Mouse (Mus musculus): ENCODE data around the gene Olfr552. TPM values are rescaled to one million over a fixed set of nuclear protein-coding genes. Genes with fewer than 3 reads are reported as not detected.
"Not testable (repeated sequence)": the region's sequence is repeated elsewhere in the genome, so short reads cannot be mapped to it uniquely, and the experiment has no call there.

Gene Olfr552
- polyA plus RNA-seq, 1 experiment: not detected

DNA sequence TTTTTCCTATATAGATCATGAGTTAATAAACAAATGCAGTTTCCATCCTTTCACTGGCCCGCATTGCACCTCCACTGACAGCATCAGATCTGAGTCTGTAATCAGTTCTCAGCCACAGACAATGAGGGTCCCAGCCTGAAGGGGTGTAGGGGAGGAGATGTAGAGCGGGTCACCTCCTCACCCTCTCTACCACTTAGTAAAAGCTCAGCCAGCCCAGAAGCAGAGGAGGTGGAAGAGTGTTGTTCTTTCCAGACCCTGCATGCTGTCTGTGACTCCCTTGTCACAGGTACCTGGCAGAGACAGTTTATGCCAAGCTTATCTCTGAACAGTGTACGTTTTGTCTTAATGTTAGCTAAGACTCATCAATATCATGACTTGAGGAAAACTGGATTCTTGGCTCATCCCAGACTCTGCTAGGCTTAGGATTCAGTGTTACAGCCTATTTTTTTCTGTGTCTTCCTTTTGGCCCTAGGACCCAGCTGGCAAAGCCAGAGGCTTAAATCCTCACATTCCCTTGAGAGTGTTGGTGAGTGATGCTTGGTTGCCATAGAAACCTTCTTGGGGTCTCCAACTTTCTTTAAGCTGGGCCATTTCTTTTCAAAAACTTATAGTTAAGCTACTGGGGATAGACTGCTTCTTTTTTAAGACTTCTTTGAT is 24.3 kb upstream of the Olfr552 start:
- WGBS: 96% methylated on average over 3 of the region's 3 CpGs
- Histone ChIP-seq H3K4me3 (ENCODE audit: control insufficient read depth, insufficient read depth, low read length) (no peak overlapping the region), H3K4me1 (replicated peaks; ENCODE audit: control insufficient read depth, insufficient read depth, low read length) (0 out of 2 replicates have a peak, but pooled peaks cover 2% of the 10 kb centered on the region), H3K36me3 (ENCODE audit: control insufficient read depth, insufficient read depth, low read length) (no peaks in the 10 kb centered on the region), H3K27me3 (ENCODE audit: control insufficient read depth, insufficient read depth, low read length) (no peaks in the 10 kb centered on the region), H3K27ac (ENCODE audit: control insufficient read depth, insufficient read depth, low read length) (no peak overlapping the region)
- no peak for DNase-seq
- TF ChIP-seq CTCF (IDR thresholded peaks at IDR 0.05; ENCODE audit: borderline replicate concordance, control insufficient read depth, extremely low read depth, insufficient read depth, low read length, poor library complexity) (no peak), POLR2A (IDR thresholded peaks at IDR 0.05; ENCODE audit: control insufficient read depth, extremely low read depth, insufficient read depth, low read length, poor library complexity) (no peak)

DNA sequence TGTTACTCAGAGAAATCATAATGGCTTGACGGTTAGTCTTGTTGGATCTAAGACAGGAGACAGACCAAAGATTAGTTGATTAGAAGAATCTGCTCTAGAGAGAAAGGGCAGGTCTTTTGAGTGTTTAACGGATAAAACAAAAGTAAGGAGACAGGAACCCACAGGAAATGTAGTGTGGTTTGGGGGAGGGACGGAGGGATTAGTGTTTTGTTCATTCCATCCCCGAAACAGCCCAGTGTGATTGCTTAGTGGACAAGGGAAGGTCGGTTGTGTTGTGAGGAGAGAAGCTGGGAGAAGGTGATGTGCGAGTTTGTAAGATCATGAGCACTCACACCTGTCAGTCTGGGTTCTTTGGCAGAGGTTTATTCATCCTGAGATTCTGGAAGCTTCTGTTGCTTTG is 21.6 kb upstream of the Olfr552 start:
- WGBS: 6% methylated on average over 6 of the region's 6 CpGs
- Histone ChIP-seq H3K4me1 (replicated peaks; ENCODE audit: control insufficient read depth, insufficient read depth, low read length) (0 out of 2 replicates have a peak, but pooled peaks cover 2% of the 10 kb centered on the region), H3K27me3 (ENCODE audit: control insufficient read depth, insufficient read depth, low read length) (no peaks in the 10 kb centered on the region), H3K27ac (ENCODE audit: control insufficient read depth, insufficient read depth, low read length) (no peak overlapping the region), H3K4me3 (ENCODE audit: control insufficient read depth, insufficient read depth, low read length) (no peak overlapping the region), H3K36me3 (ENCODE audit: control insufficient read depth, insufficient read depth, low read length) (no peaks in the 10 kb centered on the region)
- DNase-seq: no peak
- TF ChIP-seq POLR2A (IDR thresholded peaks at IDR 0.05; ENCODE audit: control insufficient read depth, extremely low read depth, insufficient read depth, low read length, poor library complexity): no peak
- no peak for TF ChIP-seq CTCF (IDR thresholded peaks at IDR 0.05; ENCODE audit: borderline replicate concordance, control insufficient read depth, extremely low read depth, insufficient read depth, low read length, poor library complexity)

DNA sequence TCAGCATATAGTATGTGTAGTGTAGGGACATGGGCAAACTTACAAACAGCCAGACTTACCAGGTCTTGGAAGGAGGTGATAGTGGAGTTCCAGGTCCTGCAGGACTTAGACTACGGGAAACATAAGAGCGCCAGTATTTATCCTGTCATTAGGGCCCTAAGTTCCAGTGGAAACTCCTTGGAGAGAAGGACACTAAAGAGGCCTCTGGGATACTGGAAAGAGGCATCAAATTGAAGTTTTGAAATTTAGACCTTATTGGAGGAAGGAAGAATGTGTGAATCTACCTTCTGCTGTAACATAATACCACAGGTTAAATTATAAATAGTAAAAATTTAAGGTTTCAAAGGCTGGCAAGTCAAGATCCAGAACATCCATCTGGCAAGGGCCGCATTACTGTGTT is 5.8 kb upstream of the Olfr552 start, which contains the start of gene Olfr551:
Olfr551 (minus strand) TSS at position 101 of the 400 bp plus-strand sequence.
- TF ChIP-seq CTCF (IDR thresholded peaks at IDR 0.05; ENCODE audit: borderline replicate concordance, control insufficient read depth, extremely low read depth, insufficient read depth, low read length, poor library complexity) (no peak), POLR2A (IDR thresholded peaks at IDR 0.05; ENCODE audit: control insufficient read depth, extremely low read depth, insufficient read depth, low read length, poor library complexity) (no peak)
- 95% methylated on average over 3 of the region's 3 CpGs for WGBS
- no peak within 1 kb of the TSS for H3K4me3 ChIP-seq (ENCODE audit: control insufficient read depth, insufficient read depth, low read length)
- H3K27me3 ChIP-seq (ENCODE audit: control insufficient read depth, insufficient read depth, low read length): no peaks in the 10 kb centered on the region
- no peaks in the 10 kb centered on the region for H3K4me1 ChIP-seq (replicated peaks; ENCODE audit: control insufficient read depth, insufficient read depth, low read length)
- no peak within 1 kb of the TSS for H3K27ac ChIP-seq (ENCODE audit: control insufficient read depth, insufficient read depth, low read length)
- DNase-seq: no peak
- H3K36me3 ChIP-seq (ENCODE audit: control insufficient read depth, insufficient read depth, low read length): no peaks in the 10 kb centered on the region

DNA sequence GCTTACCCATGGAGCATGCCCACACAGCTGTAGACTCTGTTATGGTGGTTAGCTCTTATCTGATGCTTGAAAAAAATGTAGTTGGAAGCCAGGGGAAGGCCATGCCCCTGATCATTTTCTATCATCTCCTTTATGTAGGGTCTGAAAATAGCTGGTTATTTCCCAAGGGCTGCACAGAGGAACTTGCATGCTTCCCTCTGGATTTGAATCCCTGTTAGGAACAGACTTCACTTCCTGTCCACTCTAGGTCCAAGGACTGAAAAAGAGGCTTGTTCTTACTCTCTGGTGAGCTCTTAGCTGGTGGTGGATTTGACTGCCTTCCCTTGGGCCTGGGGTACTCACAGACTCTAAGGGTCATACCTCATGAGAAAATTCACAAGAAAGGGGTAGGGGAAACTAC is 20.5 kb downstream of the Olfr552 start, which contains the start of gene Olfr553:
Olfr553 (minus strand) TSS at position 101 of the 400 bp plus-strand sequence.
- Histone ChIP-seq H3K27ac (ENCODE audit: control insufficient read depth, insufficient read depth, low read length) (no peak within 1 kb of the TSS), H3K4me1 (replicated peaks; ENCODE audit: control insufficient read depth, insufficient read depth, low read length) (no peaks in the 10 kb centered on the region), H3K27me3 (ENCODE audit: control insufficient read depth, insufficient read depth, low read length) (no peaks in the 10 kb centered on the region), H3K36me3 (ENCODE audit: control insufficient read depth, insufficient read depth, low read length) (no peaks in the 10 kb centered on the region), H3K4me3 (ENCODE audit: control insufficient read depth, insufficient read depth, low read length) (no peak within 1 kb of the TSS)
- no peak for TF ChIP-seq POLR2A (IDR thresholded peaks at IDR 0.05; ENCODE audit: control insufficient read depth, extremely low read depth, insufficient read depth, low read length, poor library complexity)
- no peak for TF ChIP-seq CTCF (IDR thresholded peaks at IDR 0.05; ENCODE audit: borderline replicate concordance, control insufficient read depth, extremely low read depth, insufficient read depth, low read length, poor library complexity)
- DNase-seq: no peak

DNA sequence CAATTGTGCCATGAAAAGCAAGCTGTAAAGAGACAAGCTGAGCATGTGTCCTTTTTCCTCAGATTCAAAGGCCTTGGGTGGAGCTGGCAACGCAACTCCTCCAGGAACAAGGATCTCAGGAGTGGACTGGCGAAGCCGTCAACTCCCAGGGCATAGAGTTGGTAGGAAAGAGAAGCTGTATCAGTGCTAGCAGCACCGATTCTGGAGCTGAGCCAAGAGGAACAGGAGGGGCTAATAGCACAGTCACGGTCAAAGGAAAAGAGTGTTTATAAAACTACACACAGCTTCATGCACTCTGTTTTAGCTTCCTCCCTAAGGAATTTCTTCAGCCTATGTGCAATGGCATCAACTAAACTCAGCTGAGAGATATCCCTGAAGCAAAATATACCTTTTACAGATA is 22.0 kb downstream of the Olfr552 start:
- DNase-seq: no peak
- no peak overlapping the region for H3K4me3 ChIP-seq (ENCODE audit: control insufficient read depth, insufficient read depth, low read length)
- 59% methylated on average over 5 of the region's 5 CpGs for WGBS
- no peaks in the 10 kb centered on the region for H3K4me1 ChIP-seq (replicated peaks; ENCODE audit: control insufficient read depth, insufficient read depth, low read length)
- H3K36me3 ChIP-seq (ENCODE audit: control insufficient read depth, insufficient read depth, low read length): no peaks in the 10 kb centered on the region
- no peak overlapping the region for H3K27ac ChIP-seq (ENCODE audit: control insufficient read depth, insufficient read depth, low read length)
- no peaks in the 10 kb centered on the region for H3K27me3 ChIP-seq (ENCODE audit: control insufficient read depth, insufficient read depth, low read length)
- TF ChIP-seq POLR2A (IDR thresholded peaks at IDR 0.05; ENCODE audit: control insufficient read depth, extremely low read depth, insufficient read depth, low read length, poor library complexity) (no peak), CTCF (IDR thresholded peaks at IDR 0.05; ENCODE audit: borderline replicate concordance, control insufficient read depth, extremely low read depth, insufficient read depth, low read length, poor library complexity) (no peak)

DNA sequence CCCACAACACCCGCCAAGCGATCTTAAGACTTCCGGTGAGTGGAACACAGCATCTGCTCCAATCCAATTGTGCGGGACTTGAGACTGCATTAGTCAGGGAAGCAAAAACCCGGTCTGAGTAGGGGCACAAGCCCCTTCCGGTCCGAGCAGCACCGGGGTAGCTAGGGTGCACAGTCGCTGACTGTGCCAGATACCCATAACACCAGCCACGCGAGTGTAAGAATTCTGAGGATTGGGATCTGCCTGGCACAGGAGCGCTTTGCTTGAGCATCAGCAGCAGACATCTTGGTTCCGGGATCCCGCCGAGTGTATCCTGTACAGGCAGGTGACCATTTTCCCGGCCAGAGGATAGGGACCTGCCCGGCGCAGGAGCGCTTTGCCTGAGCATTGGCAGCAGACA is 22.8 kb downstream of the Olfr552 start:
- H3K4me3 ChIP-seq (ENCODE audit: control insufficient read depth, insufficient read depth, low read length); DNase-seq; H3K27ac ChIP-seq (ENCODE audit: control insufficient read depth, insufficient read depth, low read length); H3K4me1 ChIP-seq (replicated peaks; ENCODE audit: control insufficient read depth, insufficient read depth, low read length); H3K36me3 ChIP-seq (ENCODE audit: control insufficient read depth, insufficient read depth, low read length); H3K27me3 ChIP-seq (ENCODE audit: control insufficient read depth, insufficient read depth, low read length): not testable (repeated sequence)
- 92% methylated on average over 19 of the region's 19 CpGs for WGBS

DNA sequence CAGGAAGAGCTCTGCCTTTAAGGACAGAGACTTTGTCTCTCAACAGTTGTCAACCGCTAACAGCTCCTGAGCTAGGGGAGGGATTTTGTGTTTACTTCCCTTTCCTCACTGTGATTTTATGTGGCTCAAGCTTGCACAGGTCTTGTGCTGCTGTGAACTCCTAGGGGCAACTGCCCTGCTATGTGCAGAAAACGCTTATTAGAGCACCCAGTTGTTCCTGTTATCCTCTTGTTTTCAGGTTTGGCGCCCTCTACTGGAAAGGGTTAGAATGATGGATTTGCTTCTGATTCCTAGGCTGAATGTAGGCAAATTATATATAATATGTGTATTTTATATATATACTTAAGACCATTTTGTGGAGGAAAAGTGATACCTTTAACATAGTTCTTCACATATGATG is 39.1 kb downstream of the Olfr552 start:
- Histone ChIP-seq H3K4me3 (ENCODE audit: control insufficient read depth, insufficient read depth, low read length) (no peak overlapping the region), H3K27me3 (ENCODE audit: control insufficient read depth, insufficient read depth, low read length) (no peaks in the 10 kb centered on the region), H3K4me1 (replicated peaks; ENCODE audit: control insufficient read depth, insufficient read depth, low read length) (no peaks in the 10 kb centered on the region), H3K27ac (ENCODE audit: control insufficient read depth, insufficient read depth, low read length) (no peak overlapping the region), H3K36me3 (ENCODE audit: control insufficient read depth, insufficient read depth, low read length) (no peaks in the 10 kb centered on the region)
- peak; percentile 53 for DNase-seq
- TF ChIP-seq CTCF (IDR thresholded peaks at IDR 0.05; ENCODE audit: borderline replicate concordance, control insufficient read depth, extremely low read depth, insufficient read depth, low read length, poor library complexity) (no peak), POLR2A (IDR thresholded peaks at IDR 0.05; ENCODE audit: control insufficient read depth, extremely low read depth, insufficient read depth, low read length, poor library complexity) (no peak)
- 14% methylated on average over 3 of the region's 3 CpGs for WGBS

Measured in thymus, adult 2 months (tissue).